Mouse (Mus musculus) kidney, adult 8-10 months (tissue): ENCODE measurements around the gene Tdrd7.

Source experiments
- DNase-seq, 2 experiments: peaks; one replicate each; pipeline ENCODE4 v3.0.0; 2022

Tdrd7 gene

GRCm38 (mm10) chr4:45964771-45965439 lies at the start of gene Tdrd7:
Tdrd7 (plus strand) TSS chr4:45965334.
- DNase-seq, result peak in 1 of 2 experiments; percentile 29

- DNase-seq, result no peak
These were observed 48.0 kb upstream of the Tdrd7 start for GRCm38 (mm10) chr4:45917091-45917490.

GRCm38 (mm10) chr4:45921663-45922435 lies 43.3 kb upstream of the Tdrd7 start:
- DNase-seq, result no peak

- DNase-seq, result no peak
These were observed 41.1 kb upstream of the Tdrd7 start for GRCm38 (mm10) chr4:45924011-45924410.

GRCm38 (mm10) chr4:45928561-45928960 lies 36.6 kb upstream of the Tdrd7 start:
- no peak for DNase-seq

- peak in 1 of 2 experiments; percentile 29 for DNase-seq
These were observed 23.5 kb upstream of the Tdrd7 start for GRCm38 (mm10) chr4:45941628-45942044.

GRCm38 (mm10) chr4:45947729-45948128 lies 17.4 kb upstream of the Tdrd7 start:
- DNase-seq, result no peak

GRCm38 (mm10) chr4:45949109-45949848 lies 15.9 kb upstream of the Tdrd7 start:
- no peak for DNase-seq

- DNase-seq, result no peak
These were observed 13.3 kb upstream of the Tdrd7 start for GRCm38 (mm10) chr4:45951830-45952229.

- no peak for DNase-seq
These were observed 11.9 kb upstream of the Tdrd7 start for GRCm38 (mm10) chr4:45953025-45953919.

- DNase-seq, result no peak
These were observed 9.9 kb upstream of the Tdrd7 start for GRCm38 (mm10) chr4:45955235-45955634.

GRCm38 (mm10) chr4:45956131-45956530 lies 9.0 kb upstream of the Tdrd7 start:
- DNase-seq, result no peak

GRCm38 (mm10) chr4:45956706-45957105 lies 8.4 kb upstream of the Tdrd7 start:
- no peak for DNase-seq

- peak; percentile 65 to 70 for DNase-seq
These were observed 758 bp downstream of the Tdrd7 start for GRCm38 (mm10) chr4:45965737-45966447.

GRCm38 (mm10) chr4:45966716-45967115 lies 1.6 kb downstream of the Tdrd7 start:
- DNase-seq, result peak; percentile 45 to 55

- DNase-seq, result peak in 1 of 2 experiments; percentile 14
These were observed 2.6 kb downstream of the Tdrd7 start for GRCm38 (mm10) chr4:45967479-45968341.

- DNase-seq, result no peak
These were observed 3.9 kb downstream of the Tdrd7 start for GRCm38 (mm10) chr4:45969051-45969450.

GRCm38 (mm10) chr4:45970048-45970560 lies 5.0 kb downstream of the Tdrd7 start:
- no peak for DNase-seq

GRCm38 (mm10) chr4:45971806-45972447 lies 6.8 kb downstream of the Tdrd7 start:
- peak; percentile 98 to 99 for DNase-seq

GRCm38 (mm10) chr4:45972448-45972854 lies 7.3 kb downstream of the Tdrd7 start:
- peak; percentile 61 to 66 for DNase-seq
